Mouse (Mus musculus) MN1 (cell line): Measurements from ENCODE around the gene Sel1l2.

Experiments used
- DNase-seq: peaks from one replicate; pipeline ENCODE4 v3.0.0-alpha.2; 2016; ENCODE audit warnings: low spot score

Sel1l2 gene

DNA sequence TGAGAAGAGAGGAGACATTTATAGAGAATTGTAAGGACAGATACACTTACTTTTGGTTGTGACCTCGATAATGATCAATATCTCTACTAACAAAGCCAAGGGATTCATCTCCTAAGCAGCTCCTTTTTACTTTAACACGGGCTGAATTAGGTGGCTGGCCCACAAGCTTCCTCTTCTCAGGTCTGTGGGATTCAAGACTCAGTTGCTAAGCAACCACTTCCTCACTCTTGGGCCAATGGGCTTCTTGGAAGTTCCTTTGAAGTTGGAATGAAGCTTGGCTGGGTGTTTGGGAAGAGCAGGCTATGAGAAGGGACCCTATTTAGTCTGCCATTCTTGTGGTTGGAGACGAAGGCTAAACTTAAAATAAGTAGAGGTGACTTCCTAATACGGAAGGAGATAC lies at the start of gene Sel1l2:
Gene Sel1l2, minus strand, starts transcription at position 182 of the 400 bp plus-strand sequence.
- DNase-seq, result no peak

DNA sequence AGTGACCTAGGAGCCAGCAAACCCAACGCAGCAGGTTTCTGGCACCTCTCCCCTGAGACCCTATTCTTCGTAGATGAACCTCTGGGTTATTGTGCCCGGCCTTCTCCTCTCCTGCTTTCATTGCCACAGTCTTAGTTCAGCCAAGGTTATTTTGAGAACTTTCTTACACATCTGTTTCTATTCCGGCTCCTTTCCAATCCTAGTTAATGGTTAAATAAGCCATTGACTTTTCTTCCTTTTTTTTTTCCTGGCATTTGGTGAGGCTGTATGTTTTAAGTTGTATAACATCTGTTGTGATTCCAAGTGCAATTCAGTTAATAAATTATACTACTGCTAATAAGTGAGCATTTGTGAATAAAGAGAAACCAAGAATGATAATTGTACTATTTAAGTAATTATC lies 49.6 kb upstream of the Sel1l2 start:
- DNase-seq, result no peak

DNA sequence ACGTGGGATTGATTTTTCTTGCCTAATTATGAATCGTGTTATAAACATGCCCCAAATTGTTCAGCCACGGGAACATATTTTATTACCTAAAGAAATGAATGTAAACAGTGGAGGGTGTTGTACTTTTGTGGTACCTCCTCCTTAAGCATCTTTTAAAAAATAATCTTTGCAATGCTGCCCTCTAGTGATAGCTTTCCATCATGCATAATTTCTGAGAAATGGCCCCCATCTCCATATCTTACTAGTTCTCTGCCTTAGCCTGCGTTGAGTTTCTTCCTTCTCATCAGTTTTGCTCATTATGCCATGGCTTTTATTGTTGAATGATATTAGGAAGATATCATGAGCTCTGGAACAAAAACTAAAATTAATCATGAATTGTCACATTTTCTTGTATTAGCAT lies 37.8 kb upstream of the Sel1l2 start:
- DNase-seq, result peak; percentile 57

DNA sequence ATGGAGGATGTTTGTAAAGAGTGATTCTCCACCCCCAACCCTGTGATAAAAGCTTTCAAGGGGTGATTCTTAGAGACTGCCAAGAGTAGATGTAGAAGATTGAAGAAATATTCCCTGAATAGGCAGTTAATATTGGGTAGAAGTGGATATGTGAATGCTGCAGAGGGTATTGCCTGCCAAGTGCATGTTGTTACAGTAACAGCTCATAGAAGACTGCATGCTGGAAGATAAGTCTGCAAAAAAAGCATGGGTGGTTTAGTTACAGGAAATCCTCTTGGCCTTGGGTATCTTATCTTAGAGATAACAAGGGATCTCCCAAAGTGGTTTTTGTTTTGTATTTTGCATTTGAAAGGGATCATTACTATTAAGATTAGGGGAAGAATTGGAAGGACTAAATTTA lies 36.3 kb upstream of the Sel1l2 start:
- no peak for DNase-seq

DNA sequence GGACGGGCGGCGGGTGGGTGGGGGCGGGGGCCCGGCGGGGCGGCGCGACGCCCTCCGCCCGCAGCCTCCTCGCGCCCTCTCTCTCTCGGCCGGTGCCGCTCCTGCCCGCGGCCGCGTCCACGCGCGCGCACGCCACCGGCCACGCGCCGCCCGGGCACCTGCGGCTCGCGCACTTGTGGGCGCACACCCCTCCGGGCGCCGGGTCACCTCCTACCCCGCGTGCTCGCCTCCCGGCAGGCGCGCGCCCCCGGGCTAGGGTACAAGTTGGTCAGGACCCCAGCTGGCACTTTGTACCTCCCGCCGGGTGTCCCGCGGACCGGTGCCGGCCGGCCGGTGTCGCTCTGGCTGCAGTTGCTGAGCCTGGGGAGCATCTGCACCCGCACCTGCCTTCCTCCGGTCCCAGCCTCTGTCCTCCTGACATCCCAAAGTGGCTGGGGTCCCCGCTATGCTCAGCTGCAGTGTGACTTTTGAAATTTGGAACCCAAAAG lies 6.3 kb upstream of the Sel1l2 start:
- peak; percentile 34 for DNase-seq

DNA sequence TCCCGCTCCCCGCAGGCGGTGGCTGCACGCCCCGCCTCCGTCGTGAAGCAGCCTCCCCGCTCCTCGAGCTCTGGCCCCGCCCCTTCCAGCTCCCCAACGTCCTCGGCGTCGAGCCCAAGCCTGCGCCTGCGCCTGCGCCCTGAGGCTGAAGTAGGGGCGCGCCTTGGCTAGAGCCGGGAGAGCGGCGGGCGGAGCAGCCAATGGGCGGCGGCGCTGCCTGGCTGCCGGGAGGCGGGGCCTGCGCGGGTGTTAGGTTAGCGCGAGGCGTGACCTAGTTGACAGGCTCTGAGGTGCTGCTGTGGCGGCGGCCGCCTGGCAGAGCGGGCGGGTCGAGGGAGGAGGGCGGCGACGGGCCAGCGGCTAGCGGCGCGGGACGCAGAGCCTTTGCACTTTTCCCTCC lies 5.7 kb upstream of the Sel1l2 start, which contains the start of gene Macrod2:
Gene Macrod2, plus strand, starts transcription at position 131 of the 400 bp plus-strand sequence.
- DNase-seq, result peak; percentile 98

DNA sequence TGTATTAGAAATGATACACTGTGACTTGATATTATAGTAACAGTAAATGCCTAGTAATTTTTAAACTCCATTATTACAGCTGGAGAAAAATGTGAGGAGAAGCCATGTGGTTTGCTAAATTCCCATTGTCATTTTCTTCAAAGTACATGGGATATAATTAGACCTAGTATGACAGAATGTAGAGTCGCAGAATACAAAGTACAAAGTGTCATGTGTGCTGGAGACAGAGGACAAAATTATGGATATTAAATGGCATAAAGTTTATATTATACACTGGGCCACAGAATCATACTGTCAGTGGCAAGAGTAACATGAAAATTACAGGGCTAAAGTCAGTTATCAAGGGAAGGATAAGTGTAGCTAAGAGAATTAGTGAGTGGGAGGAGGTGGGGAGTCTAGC lies 24.7 kb downstream of the Sel1l2 start:
- DNase-seq, result no peak

DNA sequence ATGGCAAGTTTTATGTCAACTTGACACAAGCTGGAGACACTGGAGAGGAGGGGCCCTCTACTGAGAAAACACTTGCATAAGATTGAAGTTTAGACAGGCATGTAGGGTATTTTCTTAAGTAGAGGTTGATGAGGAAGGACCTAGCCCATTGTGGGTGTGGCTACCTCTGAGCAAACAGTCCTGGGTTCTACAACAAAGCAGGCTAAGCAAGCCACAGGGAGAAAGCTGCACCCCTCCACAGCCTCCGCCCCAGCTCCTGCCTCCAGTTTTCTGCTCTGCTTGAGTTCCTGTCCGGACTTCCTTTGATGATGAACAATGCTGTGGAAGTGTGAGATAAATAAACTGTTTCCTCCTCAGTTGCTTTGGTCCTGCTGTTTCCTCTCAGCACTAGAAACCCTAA lies 29.6 kb downstream of the Sel1l2 start:
- no peak for DNase-seq

DNA sequence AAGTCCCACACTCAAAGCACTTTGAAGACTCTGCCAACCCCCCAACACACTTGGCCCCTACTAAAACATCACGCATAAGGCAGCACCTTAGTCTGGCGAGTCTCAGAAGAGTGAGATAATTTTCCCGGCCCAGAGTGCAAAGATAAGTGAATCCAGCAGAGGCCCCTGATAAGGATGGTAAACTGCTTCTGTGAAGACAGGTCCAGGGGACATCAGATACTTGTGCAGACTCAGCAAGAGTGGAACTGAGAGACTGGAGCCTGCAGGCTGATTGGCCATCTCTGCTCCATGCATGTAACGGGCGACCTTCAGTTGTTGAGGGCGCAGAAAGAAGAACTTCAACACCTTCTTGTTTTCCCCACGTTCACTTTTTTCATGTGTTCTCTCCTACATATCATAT lies 47.1 kb downstream of the Sel1l2 start:
- DNase-seq, result no peak

DNA sequence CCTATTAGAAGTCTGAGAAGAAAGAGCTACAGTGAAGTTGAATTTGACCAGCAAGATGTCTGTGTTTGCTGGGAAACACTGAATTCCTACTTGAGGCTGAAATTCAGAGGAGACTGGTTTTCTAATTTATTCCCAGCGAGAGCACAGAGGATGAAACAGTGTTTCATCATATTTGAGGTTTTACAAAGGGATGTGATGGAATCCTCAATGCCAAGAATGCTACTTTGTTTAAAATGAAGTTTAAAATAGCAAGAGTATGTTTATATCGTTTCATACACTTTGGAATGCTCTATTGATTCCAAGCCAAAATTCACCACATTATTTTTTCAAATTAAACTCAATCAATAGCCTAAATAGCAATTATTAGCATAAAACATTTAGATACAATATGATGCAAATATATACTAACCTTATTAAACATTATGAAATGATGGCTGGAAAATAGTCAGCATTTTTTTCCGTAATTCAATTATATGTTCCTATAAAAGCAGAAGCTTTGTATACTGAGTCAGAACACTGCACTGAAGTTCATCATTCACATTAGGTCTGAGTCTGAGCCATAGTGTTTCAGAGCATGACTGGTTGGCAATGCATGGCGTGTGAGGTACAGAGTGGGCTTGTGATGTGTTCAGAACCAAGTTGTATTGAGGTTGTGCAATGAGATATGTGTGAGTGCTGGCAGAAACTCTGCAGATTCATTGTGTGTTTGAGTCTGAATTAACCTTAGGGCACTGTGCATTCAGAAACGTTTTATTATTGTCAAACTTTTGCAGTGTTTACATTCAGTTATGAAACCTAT lies 58.8 kb downstream of the Sel1l2 start:
- DNase-seq, result no peak

DNA sequence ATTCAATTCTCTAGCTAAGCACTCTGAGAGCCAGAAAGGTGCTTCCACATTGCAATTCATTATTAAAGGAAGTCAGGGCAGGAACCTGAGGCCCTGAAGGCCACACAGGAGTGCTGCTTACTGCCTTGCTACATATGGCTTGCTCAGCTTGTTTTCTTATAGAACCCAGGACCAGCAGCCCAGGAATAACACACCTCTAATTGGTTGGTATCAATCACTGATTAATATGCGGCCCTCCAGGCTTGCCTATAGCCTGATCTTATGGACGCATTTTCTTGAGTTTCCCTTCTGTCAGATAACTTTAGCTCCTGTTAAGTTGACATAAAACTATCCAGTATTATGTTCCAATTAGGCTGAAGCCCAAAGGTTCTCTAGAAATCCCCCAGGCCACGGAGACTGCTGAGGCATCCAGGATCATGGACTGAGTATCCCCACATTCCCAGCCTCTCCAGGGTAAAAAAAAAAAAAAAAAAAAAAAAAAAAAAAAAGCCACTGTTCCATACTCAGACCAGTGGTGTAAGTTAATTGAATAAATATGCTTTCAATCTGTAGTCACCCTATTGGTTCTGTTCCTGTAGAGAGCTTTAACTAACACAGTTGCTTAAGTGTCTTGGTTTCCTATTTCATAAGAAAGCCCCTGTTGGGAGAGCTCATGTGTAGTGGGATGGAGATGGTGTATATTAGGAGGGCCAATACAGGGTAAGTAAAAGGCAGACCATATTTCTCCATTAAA lies 86.4 kb downstream of the Sel1l2 start:
- no peak for DNase-seq

DNA sequence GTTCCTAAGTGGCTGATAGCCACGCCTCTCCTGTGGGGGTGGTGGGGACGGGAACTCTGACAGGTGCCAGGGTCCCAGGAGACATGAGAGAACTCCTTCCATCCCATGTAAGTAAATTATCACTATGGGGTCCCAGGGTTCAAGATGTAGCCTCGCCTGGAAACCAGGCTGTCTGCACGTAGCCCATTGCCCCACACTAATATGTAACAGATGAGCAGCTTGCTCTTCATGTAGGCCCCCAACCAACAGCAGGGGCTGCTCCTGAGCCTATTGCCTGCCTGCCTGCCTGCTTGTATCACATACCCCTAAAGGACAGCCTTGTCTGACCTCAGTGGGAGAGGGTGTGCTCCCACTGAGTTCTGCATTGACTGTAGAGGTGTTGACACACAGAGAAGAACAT lies 92.4 kb downstream of the Sel1l2 start:
- DNase-seq, result no peak

DNA sequence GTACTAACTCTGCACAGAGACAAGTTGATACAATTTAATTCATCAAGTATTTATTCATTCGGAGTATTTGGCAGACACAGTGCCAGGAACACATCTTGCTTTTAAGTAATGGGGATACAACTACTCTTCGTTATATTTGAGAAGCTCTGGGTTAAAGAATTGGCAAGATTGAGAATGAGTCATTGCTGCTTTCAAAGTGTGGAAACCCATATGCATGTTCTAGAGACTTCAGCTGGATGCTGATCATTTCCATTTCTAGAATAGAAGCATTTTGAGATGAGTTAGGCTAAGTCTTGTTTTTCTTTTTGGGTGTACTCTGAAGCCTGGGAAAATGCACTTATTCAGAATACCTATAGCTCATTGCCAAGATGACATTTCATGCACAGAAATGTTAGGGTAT lies 95.7 kb downstream of the Sel1l2 start:
- DNase-seq, result no peak

DNA sequence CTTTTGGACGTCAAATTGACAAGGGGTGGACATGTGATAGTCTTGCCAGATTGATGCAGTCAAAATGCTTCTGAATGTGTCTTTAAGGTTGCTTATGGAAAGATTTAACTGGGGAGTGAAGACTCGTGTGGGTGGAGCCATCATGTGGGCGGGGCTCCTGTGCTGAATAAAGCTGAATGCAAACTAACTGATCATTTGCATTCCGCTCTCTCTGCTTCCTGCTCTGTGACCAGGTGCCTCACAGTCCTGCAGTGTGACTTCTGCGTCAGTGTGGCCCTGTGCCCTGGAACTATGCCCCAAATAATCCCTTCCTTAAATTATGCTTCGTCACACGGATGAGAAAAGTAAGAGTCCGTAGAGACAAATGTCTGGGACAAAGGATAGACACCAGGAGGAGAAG lies 108.7 kb downstream of the Sel1l2 start:
- DNase-seq, result no peak

DNA sequence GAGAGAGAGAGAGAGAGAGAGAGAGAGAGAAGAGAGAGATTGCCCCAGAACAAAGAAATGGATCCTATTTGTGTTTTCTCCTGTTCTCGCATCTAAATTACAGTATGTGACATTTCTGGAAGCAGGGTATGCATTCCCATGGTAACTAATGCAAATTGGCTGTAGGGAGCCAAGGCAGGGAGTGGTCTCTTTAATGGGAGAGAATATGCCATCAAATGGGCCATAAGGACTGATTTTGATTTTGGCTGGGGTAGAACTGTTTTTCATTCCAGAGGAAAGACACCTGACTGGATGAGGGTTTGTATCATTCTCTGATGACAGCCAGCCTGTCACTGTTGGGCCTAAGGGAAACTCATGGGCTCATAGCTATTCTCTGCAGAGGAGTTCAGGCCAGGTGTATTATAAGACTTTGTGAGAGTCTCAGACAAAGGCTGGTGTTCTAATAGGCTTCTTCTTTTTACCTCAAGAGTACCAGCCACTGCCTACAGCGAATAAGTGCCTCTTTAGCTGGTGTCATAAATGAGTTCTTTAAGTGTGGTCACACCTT lies 133.8 kb downstream of the Sel1l2 start:
- no peak for DNase-seq

DNA sequence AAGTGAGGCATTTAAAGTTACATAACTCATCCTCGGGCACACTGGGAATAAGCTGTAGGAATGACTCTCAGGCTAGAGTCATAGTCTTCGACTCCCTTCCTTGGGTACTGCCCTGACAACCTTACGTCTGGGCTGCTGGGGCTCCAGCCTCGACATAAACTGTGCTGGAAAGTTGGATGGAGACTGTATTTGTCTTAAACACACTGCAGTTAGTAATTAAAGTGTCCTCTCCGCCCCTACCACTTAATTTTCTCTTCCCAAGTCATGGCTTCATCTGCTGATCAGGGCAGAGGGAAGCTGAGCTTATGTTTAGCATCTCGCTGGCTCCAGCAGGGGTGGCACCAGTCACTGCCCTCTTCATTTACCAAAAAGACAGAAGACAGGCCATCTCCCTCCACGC lies 135.2 kb downstream of the Sel1l2 start:
- no peak for DNase-seq

DNA sequence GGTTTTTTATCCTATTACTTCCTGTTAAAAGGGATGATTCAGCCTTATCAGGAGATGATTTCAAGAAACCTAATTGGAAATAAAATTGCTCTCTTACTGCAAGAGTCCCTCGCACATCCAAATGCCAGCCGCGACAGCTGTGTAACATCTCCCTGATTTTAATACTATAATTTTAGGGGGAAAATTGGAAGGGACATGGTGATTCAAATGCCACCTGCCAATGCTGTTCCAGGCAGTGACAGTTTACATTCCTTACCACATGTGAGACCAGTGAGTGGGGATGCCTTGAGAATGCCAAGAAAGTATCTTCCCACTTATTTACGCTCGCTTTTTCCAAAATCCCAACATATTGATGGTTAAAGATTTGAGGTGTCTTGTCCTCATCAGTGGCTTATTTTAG lies 146.4 kb downstream of the Sel1l2 start:
- no peak for DNase-seq

DNA sequence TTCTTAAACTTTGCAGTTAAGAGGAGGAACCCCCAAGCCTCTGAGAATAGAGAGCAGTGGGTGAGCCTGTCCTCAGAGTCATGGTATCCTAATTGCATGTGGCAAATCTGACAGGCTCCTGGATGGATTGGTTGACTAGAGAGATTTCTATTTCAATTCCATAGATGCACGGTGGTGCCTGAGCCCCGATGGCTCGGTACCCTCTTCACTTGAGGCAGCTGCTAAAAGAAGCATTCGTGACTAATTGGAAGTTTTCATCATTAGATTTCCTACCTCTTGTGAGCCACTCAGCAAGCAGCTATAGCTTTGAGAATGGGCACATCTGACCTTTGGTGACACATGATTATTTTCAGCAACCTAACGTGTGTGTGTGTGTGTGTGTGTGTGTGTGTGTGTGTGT lies 147.1 kb downstream of the Sel1l2 start:
- DNase-seq, result no peak

DNA sequence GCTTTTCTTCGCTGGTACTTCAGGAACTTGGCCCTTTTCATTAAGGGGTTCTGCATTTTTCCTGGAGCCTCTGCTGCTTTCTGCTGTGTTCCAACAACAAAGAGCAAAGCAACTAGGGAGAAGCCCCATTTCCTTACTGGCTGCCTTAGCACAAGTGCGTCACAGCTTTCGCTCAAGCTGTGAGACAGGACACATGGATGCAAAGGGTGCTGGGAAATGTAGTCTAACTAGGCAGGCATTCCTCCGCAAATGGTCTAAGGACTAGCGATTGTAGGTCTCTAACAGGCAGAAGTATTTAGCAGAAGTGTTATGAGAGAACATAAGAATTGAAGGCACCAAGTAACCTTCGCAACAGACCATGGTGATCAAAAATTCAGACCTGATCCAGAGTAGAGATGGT lies 152.3 kb downstream of the Sel1l2 start:
- DNase-seq, result no peak

DNA sequence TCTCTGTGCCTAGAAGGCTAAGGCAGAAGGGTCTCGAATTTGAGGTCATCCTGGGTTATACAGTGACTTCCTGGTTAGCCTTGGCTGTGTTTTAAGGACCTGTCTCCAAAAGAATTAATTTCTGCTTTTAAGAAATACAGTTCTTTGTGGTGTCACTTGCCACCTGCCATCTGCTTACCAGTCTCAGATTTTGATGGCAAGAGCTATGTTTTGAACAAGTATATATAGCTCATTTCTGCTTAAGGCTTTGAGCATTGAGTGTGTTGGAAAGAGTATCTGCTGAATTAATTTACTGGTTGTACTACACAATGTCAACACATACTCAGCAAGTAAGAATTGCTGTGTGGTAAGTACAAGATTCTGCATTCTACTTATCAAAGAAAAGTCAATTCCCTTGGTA lies 159.2 kb downstream of the Sel1l2 start:
- no peak for DNase-seq

DNA sequence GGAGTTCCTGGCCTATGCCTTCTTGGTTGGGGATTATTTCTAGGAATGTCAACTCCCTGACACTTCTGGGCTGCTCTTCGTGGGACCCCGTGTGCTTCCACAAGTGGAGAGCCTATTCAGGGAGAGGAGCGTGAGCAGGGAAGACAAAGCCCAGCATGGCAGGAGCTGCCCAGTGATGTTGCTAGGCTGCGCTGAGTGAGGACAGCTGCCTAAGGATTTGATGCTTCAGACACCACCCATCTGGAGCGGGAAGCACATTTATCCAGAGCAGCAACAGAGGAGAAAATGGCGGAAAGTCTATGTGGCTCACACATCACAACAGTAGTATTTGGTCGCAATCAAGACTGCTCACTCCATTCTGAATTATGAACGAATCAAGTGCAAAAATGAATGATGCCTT lies 169.2 kb downstream of the Sel1l2 start:
- DNase-seq, result no peak

DNA sequence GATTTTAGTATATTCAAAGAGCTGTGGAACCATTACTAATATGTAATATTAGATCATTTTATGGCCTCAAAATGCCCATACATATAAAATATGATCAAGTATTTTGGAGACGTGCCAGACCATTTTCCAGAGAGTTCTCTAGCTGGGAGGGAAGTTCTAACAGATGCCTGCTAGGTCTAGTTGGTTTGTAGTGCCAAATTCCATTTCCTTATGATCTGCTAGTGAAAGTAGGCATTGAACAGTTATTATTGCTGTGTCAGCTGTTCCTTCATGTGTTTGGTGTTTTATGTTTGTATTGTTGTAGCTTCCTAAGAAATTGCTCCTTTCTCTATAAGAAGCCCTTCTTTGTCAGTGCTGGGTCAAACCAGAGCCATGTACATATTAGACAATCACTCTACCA lies 173.5 kb downstream of the Sel1l2 start:
- no peak for DNase-seq

DNA sequence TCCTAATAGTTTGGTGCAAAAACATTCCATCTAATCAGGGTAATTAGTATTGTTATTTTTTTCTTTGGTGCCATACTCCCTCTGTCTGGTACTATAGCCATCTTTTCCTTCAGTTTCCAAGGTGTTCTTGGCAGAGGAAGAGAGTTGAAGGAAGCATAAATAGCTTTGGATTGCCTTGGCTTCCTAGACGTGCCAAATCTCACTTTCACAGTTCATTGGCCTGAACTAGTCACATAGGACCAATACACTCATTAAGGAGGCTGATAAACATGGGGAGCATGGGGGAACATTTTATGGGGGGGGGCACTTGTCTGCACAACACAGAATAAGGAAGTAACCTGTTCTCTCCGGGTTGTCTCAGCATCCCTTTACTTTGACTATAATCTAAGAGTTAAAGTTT lies 174.1 kb downstream of the Sel1l2 start:
- no peak for DNase-seq
